Mouse (Mus musculus) heart, embryonic 11.5 days (tissue): ENCODE measurements around the gene Nubpl. TPM values are rescaled to one million over a fixed set of nuclear protein-coding genes. Genes with fewer than 3 reads are reported as not detected.

ENCODE experiments used
- ATAC-seq: fragments of 200-750 bp; cut with Nextera tagmentation; replicated peaks from 2 replicates; pipeline ENCODE4 v1.8.0; 2017; ENCODE audit warnings: moderate library complexity; ENCODE audit not compliant: insufficient number of reproducible peaks, low FRiP score, low TSS enrichment
- H3K27ac ChIP-seq: fragments of 300-500 bp; sonication (generic); 2 replicates; pipeline ENCODE4 v1.5.1; 2014; ENCODE audit warnings: mild to moderate bottlenecking, low read depth, low read length
- H3K27me3 ChIP-seq: fragments of 300-500 bp; sonication (generic); 2 replicates; pipeline ENCODE4 v1.6.1; 2014; ENCODE audit warnings: mild to moderate bottlenecking, low read length, mixed read lengths; ENCODE audit not compliant: control insufficient read depth, insufficient read depth
- H3K36me3 ChIP-seq: fragments of 300-500 bp; sonication (generic); 2 replicates; pipeline ENCODE4 v1.6.1; 2014; ENCODE audit warnings: mild to moderate bottlenecking, low read length, moderate library complexity, mixed read lengths; ENCODE audit not compliant: control insufficient read depth, insufficient read depth
- H3K4me1 ChIP-seq: fragments of 300-500 bp; sonication (generic); 2 replicates; pipeline ENCODE4 v1.6.1; 2014; ENCODE audit warnings: low read length; ENCODE audit not compliant: control insufficient read depth, insufficient read depth
- H3K4me2 ChIP-seq: fragments of 300-500 bp; sonication (generic); 2 replicates; pipeline ENCODE4 v1.6.1; 2014; ENCODE audit warnings: mild to moderate bottlenecking, moderate library complexity
- H3K4me3 ChIP-seq: fragments of 300-500 bp; sonication (generic); 2 replicates; pipeline ENCODE4 v1.5.1; 2014; ENCODE audit warnings: low read depth, low read length
- H3K9ac ChIP-seq: fragments of 300-500 bp; sonication (generic); 2 replicates; pipeline ENCODE4 v1.6.1; 2014; ENCODE audit warnings: mild to moderate bottlenecking, low read depth, low read length, moderate library complexity
- H3K9me3 ChIP-seq: fragments of 300-500 bp; sonication (generic); replicated peaks from 2 replicates; pipeline ENCODE4 v1.6.1; 2016; ENCODE audit warnings: low read length; ENCODE audit not compliant: control insufficient read depth
- WGBS: fragments of 180-500 bp; shearing (Covaris S2); extraction: QIAGEN DNeasy Blood & Tissue Kit; methylation state at CpG from one replicate; pipeline ENCODE4 v1.1.7; 2014; ENCODE audit not compliant: insufficient replicate concordance; 5-methylcytosine and 5-hydroxymethylcytosine counted together
- polyA plus RNA-seq: library from polyadenylated mRNA; unstranded; fragments of >200 nt; fragmentation: Nextera tagmentation; extraction: Ambion mirVana; gene quantifications from 2 replicates; pipeline ENCODE4 v1.2.1, GENCODE M21; 2014

The Nubpl gene
- polyA plus RNA-seq, 1 experiment from 2014 or later = 10.9 TPM

DNA sequence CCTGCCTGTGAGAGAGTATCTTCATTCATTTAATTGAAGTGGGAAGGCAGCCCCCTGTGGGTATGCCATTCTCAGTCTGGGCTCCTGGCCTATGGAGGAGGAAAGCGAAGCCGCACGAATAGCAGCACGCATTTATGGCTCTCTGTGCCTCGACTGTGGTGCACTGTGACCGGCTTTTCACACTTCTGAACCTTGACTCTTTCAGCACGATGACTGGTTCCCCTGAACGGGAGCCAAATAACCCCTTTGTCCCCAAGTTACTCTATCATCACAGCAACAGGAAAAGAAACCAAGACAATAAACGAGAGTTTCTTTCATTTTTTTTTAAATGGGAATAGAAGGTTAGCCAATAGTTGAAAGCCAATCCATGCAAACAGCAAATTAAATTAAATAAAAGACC lies 220.9 kb downstream of the Nubpl start:
- H3K4me2 ChIP-seq = no peak overlapping the region
- H3K36me3 ChIP-seq = no peaks in the 10 kb centered on the region
- H3K27ac ChIP-seq = no peak overlapping the region
- H3K4me3 ChIP-seq = no peak overlapping the region
- WGBS = 79% methylated on average over 9 of the region's 9 CpGs
- H3K4me1 ChIP-seq = no peaks in the 10 kb centered on the region
- H3K9me3 ChIP-seq = no peaks in the 10 kb centered on the region
- H3K27me3 ChIP-seq = no peaks in the 10 kb centered on the region
- ATAC-seq = no peak
- no peak overlapping the region for H3K9ac ChIP-seq

DNA sequence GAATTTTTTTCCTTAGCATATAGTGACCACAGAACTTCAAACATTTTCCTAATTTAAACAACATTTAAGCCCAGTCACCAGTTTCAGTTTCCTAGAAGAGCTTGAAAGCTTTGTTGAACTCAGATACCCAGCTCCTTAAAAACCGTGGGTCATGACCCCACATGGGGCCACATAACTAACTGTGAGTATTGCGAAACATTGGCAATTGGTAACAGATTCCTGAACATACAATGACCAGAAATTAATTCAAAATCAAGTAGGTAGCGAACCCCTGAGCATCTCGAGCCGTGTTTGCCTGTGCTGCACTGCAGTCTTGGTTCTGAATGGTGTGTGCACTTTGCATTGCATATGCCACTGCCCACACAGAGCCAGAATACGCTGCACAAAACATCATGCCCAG lies 221.6 kb downstream of the Nubpl start:
- 83% methylated on average over 6 of the region's 6 CpGs for WGBS

DNA sequence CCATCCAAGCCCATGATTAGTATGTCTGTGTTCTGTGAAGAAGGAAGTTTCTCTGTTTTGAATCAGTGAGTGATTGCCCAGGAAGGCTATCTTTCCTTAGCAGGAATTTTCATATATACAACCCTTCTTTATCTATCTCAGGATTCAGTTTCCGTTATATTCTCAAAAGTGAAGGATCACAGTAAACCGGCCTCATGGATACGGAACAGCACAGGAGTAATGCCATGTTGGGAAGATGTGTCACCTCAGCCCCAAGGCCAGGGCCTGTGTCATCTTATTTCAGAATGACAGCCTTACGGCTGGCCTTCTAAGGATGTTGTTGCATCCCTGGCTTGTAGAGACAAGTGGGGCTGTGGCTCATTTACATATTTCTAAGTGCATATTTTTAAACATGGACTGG lies 231.0 kb downstream of the Nubpl start:
- ATAC-seq = no peak
- WGBS = 84% methylated on average over 4 of the region's 4 CpGs
- H3K4me2 ChIP-seq = no peak overlapping the region
- H3K27ac ChIP-seq = no peak overlapping the region
- no peaks in the 10 kb centered on the region for H3K4me1 ChIP-seq
- no peaks in the 10 kb centered on the region for H3K27me3 ChIP-seq
- H3K9me3 ChIP-seq = no peaks in the 10 kb centered on the region
- no peak overlapping the region for H3K9ac ChIP-seq
- no peaks in the 10 kb centered on the region for H3K36me3 ChIP-seq
- no peak overlapping the region for H3K4me3 ChIP-seq

More for the DNA sequence above, 221.6 kb downstream of the Nubpl start:
- Histone ChIP-seq H3K9me3 (no peaks in the 10 kb centered on the region), H3K4me3 (no peak overlapping the region), H3K27me3 (no peaks in the 10 kb centered on the region), H3K4me2 (no peak overlapping the region), H3K27ac (no peak overlapping the region), H3K4me1 (no peaks in the 10 kb centered on the region), H3K9ac (no peak overlapping the region), H3K36me3 (no peaks in the 10 kb centered on the region)
- no peak for ATAC-seq

DNA sequence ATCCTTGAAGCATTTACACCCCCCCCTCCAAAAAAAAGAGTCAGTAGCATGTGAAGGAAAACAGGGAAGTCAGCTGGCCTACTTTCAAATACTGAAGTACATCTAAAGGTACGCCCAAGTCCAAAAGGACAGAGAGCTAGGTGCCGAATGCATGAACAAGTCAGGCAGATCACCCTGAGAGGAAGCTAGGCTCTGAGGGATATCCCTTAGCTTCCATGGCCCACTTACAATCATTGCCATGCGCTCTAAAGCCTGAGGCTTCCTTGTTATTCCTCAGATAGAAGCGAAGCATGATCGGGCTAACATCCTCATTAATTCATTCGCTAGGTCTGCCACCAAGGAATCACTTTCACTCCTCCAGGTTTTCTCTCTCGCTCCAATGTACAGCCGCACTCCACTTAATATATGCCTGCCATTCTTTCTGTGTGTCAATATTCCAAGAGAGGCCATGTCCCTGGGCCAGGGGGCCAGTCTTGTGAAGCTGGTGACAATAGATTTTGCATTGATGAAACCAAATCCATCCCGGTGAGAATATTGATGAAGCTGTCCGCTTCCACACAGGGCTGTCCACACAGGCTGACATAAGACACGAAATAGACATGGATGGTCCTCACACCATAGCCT lies 237.7 kb downstream of the Nubpl start:
- no peak overlapping the region for H3K9ac ChIP-seq
- H3K27me3 ChIP-seq = no peaks in the 10 kb centered on the region
- no peaks in the 10 kb centered on the region for H3K9me3 ChIP-seq
- no peak overlapping the region for H3K4me2 ChIP-seq
- H3K36me3 ChIP-seq = no peaks in the 10 kb centered on the region
- no peak overlapping the region for H3K27ac ChIP-seq
- 94% methylated on average over 11 of the region's 11 CpGs for WGBS
- ATAC-seq = no peak
- H3K4me1 ChIP-seq = peaks cover 9% of the 10 kb centered on the region
- H3K4me3 ChIP-seq = no peak overlapping the region

DNA sequence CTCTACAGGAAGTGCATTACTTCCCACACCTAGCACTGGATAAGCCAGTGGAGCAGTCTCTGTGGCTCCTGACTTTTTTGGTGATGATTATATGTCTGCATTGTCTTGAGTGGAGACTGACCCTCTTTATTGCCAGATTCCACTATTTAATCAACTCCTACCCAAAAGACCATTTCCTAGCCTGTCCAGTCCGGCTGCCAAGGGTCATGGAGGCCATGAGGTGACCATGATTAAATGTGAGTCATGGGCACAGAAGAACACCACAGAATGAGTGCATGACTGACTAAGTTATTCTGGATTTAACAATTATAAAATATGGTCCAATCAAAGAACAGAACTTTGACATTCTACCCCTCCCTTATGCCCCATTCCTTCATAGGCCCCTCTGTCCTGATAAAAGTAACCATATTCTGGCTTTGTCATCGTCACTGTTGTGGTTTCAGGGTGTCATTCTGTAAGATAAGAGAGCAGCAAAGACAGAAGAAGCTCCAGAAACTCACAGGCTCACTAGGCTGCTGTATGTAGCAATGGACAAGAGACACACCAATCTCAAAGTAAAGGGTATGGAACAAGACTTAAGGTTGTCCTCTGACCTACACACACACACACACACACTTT lies 240.7 kb downstream of the Nubpl start:
- no peaks in the 10 kb centered on the region for H3K36me3 ChIP-seq
- H3K27me3 ChIP-seq = no peaks in the 10 kb centered on the region
- H3K9ac ChIP-seq = no peak overlapping the region
- H3K4me3 ChIP-seq = no peak overlapping the region
- no peak for ATAC-seq
- H3K9me3 ChIP-seq = no peaks in the 10 kb centered on the region
- no peak overlapping the region for H3K4me2 ChIP-seq
- H3K4me1 ChIP-seq = peaks cover 9% of the 10 kb centered on the region
- 74% methylated on average over 2 of the region's 2 CpGs for WGBS
- no peak overlapping the region for H3K27ac ChIP-seq

DNA sequence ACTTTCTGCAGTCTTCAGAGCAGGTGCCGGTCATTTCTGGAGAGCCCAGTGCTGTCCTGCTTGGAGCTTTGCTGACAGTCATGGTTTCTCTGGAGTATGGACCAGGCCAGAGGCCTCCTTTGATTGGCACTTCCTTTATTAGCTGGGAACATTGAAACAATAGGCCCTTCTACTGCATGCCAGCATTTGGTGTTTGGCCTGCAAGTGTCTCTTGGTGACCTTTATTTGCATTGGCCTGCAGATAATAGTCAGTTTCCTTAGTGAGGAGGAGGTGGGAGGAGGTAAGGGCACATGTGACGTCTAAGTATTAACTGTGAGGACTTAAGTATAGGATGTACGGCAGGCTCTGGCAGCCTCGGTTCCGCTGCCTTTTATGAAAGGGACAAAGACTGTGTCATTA lies 249.1 kb downstream of the Nubpl start:
- Histone ChIP-seq H3K27ac (no peak overlapping the region), H3K4me2 (no peak overlapping the region), H3K4me1 (peaks cover 5% of the 10 kb centered on the region; the same call in 1 of the 2 replicates), H3K4me3 (no peak overlapping the region), H3K36me3 (no peaks in the 10 kb centered on the region), H3K27me3 (no peaks in the 10 kb centered on the region), H3K9me3 (no peaks in the 10 kb centered on the region), H3K9ac (no peak overlapping the region)
- 66% methylated on average over 5 of the region's 5 CpGs for WGBS
- ATAC-seq = no peak

DNA sequence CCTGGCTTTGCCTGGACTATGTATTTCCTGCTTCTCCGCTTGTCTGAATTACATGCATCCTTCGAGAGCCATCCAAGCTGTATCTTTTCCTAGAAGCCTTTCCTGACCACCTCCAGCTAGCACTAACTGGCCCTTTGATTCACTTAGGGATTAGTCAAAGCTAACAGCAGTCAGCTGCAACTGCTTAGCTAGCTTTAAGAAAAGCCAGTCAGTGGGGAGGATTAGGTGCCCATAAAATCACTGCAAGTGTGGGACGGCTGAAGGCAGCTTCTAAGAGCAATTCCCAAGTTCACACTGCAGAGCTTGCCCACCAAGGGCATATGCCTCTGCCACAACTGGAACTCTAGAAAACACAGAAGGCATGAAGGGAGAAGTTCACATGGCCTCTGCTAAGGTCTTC lies 252.7 kb downstream of the Nubpl start:
- Histone ChIP-seq H3K9ac (no peak overlapping the region), H3K4me3 (no peak overlapping the region), H3K27ac (no peak overlapping the region), H3K9me3 (no peaks in the 10 kb centered on the region), H3K27me3 (no peaks in the 10 kb centered on the region), H3K4me2 (no peak overlapping the region), H3K4me1 (peaks cover 5% of the 10 kb centered on the region; the same call in 1 of the 2 replicates), H3K36me3 (no peaks in the 10 kb centered on the region)
- WGBS = 71% methylated on average over 3 of the region's 3 CpGs
- no peak for ATAC-seq

DNA sequence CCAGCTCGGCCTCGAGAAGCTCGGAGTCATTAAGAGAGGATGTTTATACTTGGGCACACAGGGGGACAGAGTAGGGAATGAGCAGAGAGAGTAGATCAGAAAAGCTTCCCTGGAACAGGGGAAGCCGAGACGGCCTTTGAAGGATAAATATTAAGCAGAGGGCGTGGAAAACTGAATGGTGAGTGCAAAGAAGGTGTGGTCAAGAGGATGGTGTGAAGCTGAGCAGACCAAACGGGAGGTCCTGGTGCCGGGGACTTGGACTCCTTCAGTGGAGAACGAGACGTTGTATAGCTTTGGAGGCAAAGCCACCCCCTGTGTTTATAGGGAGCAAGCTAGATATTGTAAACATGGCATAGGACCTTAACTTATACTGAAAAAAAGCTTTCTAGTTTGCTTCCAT lies 261.9 kb downstream of the Nubpl start:
- no peaks in the 10 kb centered on the region for H3K27me3 ChIP-seq

DNA sequence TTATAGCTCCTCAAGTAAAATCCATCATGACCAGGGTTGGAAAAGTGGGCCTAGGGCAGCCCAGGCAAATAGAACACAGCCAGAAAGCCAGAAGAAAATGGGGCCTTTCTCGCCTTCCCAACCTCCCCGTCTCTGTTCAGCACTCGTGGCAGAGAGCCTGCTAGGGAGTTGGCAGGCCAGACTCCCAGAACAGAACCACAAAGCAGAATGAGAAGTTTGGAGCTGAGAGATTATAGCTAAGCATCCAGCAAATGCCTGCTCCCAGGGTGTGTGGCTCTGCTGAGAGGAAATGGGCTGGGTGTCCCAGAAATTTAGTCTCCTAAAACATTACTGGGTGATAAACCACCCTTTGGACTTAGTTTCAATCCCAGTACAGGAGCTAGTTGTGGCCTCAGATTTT lies 262.6 kb downstream of the Nubpl start:
- no peaks in the 10 kb centered on the region for H3K27me3 ChIP-seq
- H3K36me3 ChIP-seq = no peaks in the 10 kb centered on the region
- 74% methylated on average over 3 of the region's 3 CpGs for whole genome bisulfite sequencing
- H3K4me2 ChIP-seq = no peak overlapping the region
- no peaks in the 10 kb centered on the region for H3K4me1 ChIP-seq
- H3K27ac ChIP-seq = no peak overlapping the region
- no peak for ATAC-seq
- no peak overlapping the region for H3K4me3 ChIP-seq
- no peaks in the 10 kb centered on the region for H3K9me3 ChIP-seq
- H3K9ac ChIP-seq = no peak overlapping the region

More for the DNA sequence above, 261.9 kb downstream of the Nubpl start:
- no peak for ATAC-seq
- Histone ChIP-seq H3K4me2 (no peak overlapping the region), H3K9ac (no peak overlapping the region), H3K4me3 (no peak overlapping the region), H3K27ac (no peak overlapping the region), H3K9me3 (no peaks in the 10 kb centered on the region), H3K36me3 (no peaks in the 10 kb centered on the region), H3K4me1 (no peaks in the 10 kb centered on the region)
- WGBS = 75% methylated on average over 10 of the region's 10 CpGs
